Mouse (Mus musculus): ENCODE measurements at regions not wholly inside any gene's neighbourhood (a gene's known extent, or its start where the extent isn't known, plus 50 kb on each side); places are given as distances from the start of the nearest gene placed in this dataset.

- no peak for DNase-seq (ENCODE audit: low spot score in 2 of 2)
These were observed 73.2 kb upstream of the Zc3h12c start for GRCm38 (mm10) chr9:52241577-52241976.

GRCm38 (mm10) chr9:52240585-52241320, 72.4 kb upstream of the Zc3h12c start:
- DNase-seq (ENCODE audit: low spot score in 2 of 2): no peak

GRCm38 (mm10) chr9:52234775-52235174, 66.4 kb upstream of the Zc3h12c start:
- DNase-seq (ENCODE audit: low spot score in 2 of 2): no peak

- no peak for DNase-seq (ENCODE audit: low spot score in 2 of 2)
These were observed 61.2 kb upstream of the Zc3h12c start for GRCm38 (mm10) chr9:52229589-52229988.

GRCm38 (mm10) chr9:52225646-52226045, 57.3 kb upstream of the Zc3h12c start:
- DNase-seq (ENCODE audit: low spot score in 2 of 2): no peak

GRCm38 (mm10) chr9:52223509-52224113, 55.2 kb upstream of the Zc3h12c start:
- no peak for DNase-seq (ENCODE audit: low spot score in 2 of 2)

Measured in left cerebral cortex, adult 8-10 months (tissue).